Mouse (Mus musculus) thymus, adult 2 months (tissue): Measurements from ENCODE around the gene Adgre5. TPM values are rescaled to one million over a fixed set of nuclear protein-coding genes. Genes with fewer than 3 reads are reported as not detected.

Experiments used
- DNase-seq: peaks from one replicate; pipeline ENCODE4 v3.0.0; 2021
- H3K27ac ChIP-seq: fragments of 200-500 bp; 2 replicates; pipeline ENCODE4 v1.5.1; 2012; ENCODE audit warnings: low read length, control low read depth; ENCODE audit not compliant: control insufficient read depth, insufficient read depth
- H3K27me3 ChIP-seq: fragments of 200-500 bp; 2 replicates; pipeline ENCODE4 v1.6.1; 2012; ENCODE audit warnings: mild to moderate bottlenecking, low read length, moderate library complexity, mixed read lengths; ENCODE audit not compliant: control insufficient read depth, insufficient read depth
- H3K36me3 ChIP-seq: fragments of 200-500 bp; 2 replicates; pipeline ENCODE4 v1.6.1; 2012; ENCODE audit warnings: mild to moderate bottlenecking, low read length, moderate library complexity; ENCODE audit not compliant: control insufficient read depth, insufficient read depth
- H3K4me1 ChIP-seq: fragments of 200-500 bp; replicated peaks from 2 replicates; pipeline ENCODE4 v1.6.1; 2012; ENCODE audit warnings: low read length; ENCODE audit not compliant: control insufficient read depth, insufficient read depth
- H3K4me3 ChIP-seq: fragments of 200-500 bp; 2 replicates; pipeline ENCODE4 v1.5.1; 2012; ENCODE audit warnings: mild to moderate bottlenecking, low read length, control low read depth, moderate library complexity; ENCODE audit not compliant: control insufficient read depth, insufficient read depth
- CTCF ChIP-seq: fragments of 200-500 bp; IDR thresholded peaks from 2 replicates; pipeline ENCODE4 v1.5.1; 2012; ENCODE audit warnings: mild to moderate bottlenecking, control low read depth, low read length, moderate library complexity, borderline replicate concordance; ENCODE audit not compliant: control insufficient read depth, poor library complexity, insufficient read depth; ENCODE audit errors: extremely low read depth
- POLR2A ChIP-seq: fragments of 200-500 bp; IDR thresholded peaks from 2 replicates; pipeline ENCODE4 v1.6.1; 2012; ENCODE audit warnings: mild to moderate bottlenecking, low read length, control low read depth, moderate library complexity; ENCODE audit not compliant: control insufficient read depth, poor library complexity, insufficient read depth; ENCODE audit errors: extremely low read depth
- WGBS: fragments of 180-500 bp; shearing (Covaris S2); methylation state at CpG from one replicate; pipeline ENCODE4 v1.1.7; 2018; 5-methylcytosine and 5-hydroxymethylcytosine counted together
- polyA plus RNA-seq: library from polyadenylated mRNA; depleted of rRNA; stranded (reverse); fragments of >200 nt; gene quantifications from 2 replicates; pipeline ENCODE4 v1.2.3, GENCODE M21; 2012

Adgre5 gene
- polyA plus RNA-seq, 1 experiment, result 190 TPM

- Histone ChIP-seq H3K27me3 (no peaks in the 10 kb centered on the region), H3K4me3 (no peak overlapping the region), H3K27ac (no peak overlapping the region), H3K36me3 (no peaks in the 10 kb centered on the region), H3K4me1 (peaks cover 17% of the 10 kb centered on the region)
- no peak for DNase-seq
- TF ChIP-seq POLR2A (no peak), CTCF (no peak)
- WGBS, result 3% methylated on average over 4 of the region's 4 CpGs
These were observed 26.3 kb upstream of the Adgre5 start for GRCm38 (mm10) chr8:83767442-83767841.

GRCm38 (mm10) chr8:83765663-83766062, 24.5 kb upstream of the Adgre5 start:
- no peaks in the 10 kb centered on the region for H3K36me3 ChIP-seq

GRCm38 (mm10) chr8:83764717-83765116, 23.6 kb upstream of the Adgre5 start:
- Histone ChIP-seq H3K27me3 (no peaks in the 10 kb centered on the region), H3K4me3 (no peak overlapping the region), H3K36me3 (no peaks in the 10 kb centered on the region), H3K27ac (no peak overlapping the region), H3K4me1 (peaks cover 13% of the 10 kb centered on the region)
- no peak for DNase-seq
- 95% methylated on average over 2 of the region's 2 CpGs for WGBS
- TF ChIP-seq CTCF (no peak), POLR2A (no peak)

More at GRCm38 (mm10) chr8:83765663-83766062, 24.5 kb upstream of the Adgre5 start:
- peaks cover 13% of the 10 kb centered on the region for H3K4me1 ChIP-seq
- H3K4me3 ChIP-seq, result no peak overlapping the region
- TF ChIP-seq POLR2A (no peak), CTCF (no peak)
- H3K27me3 ChIP-seq, result no peaks in the 10 kb centered on the region
- DNase-seq, result no peak
- H3K27ac ChIP-seq, result no peak overlapping the region

GRCm38 (mm10) chr8:83764116-83764515, 23.0 kb upstream of the Adgre5 start:
- WGBS, result 98% methylated on average over 8 of the region's 8 CpGs
- Histone ChIP-seq H3K27ac (no peak overlapping the region), H3K4me3 (no peak overlapping the region), H3K27me3 (no peaks in the 10 kb centered on the region), H3K36me3 (no peaks in the 10 kb centered on the region), H3K4me1 (peaks cover 13% of the 10 kb centered on the region)
- DNase-seq, result no peak
- no peak for TF ChIP-seq CTCF
- no peak for TF ChIP-seq POLR2A

- H3K27ac ChIP-seq, result no peak overlapping the region
- TF ChIP-seq POLR2A (no peak), CTCF (no peak)
- peaks cover 6% of the 10 kb centered on the region; the same call in 1 of the 2 replicates for H3K4me1 ChIP-seq
- no peaks in the 10 kb centered on the region for H3K27me3 ChIP-seq
- H3K36me3 ChIP-seq, result no peaks in the 10 kb centered on the region
- no peak overlapping the region for H3K4me3 ChIP-seq
- 98% methylated on average over 2 of the region's 2 CpGs for WGBS
- DNase-seq, result no peak
These were observed 18.2 kb upstream of the Adgre5 start for GRCm38 (mm10) chr8:83759231-83759759.

GRCm38 (mm10) chr8:83758298-83758697, 17.2 kb upstream of the Adgre5 start:
- H3K36me3 ChIP-seq, result no peaks in the 10 kb centered on the region
- H3K4me1 ChIP-seq, result peaks cover 6% of the 10 kb centered on the region; the same call in 1 of the 2 replicates
- no peak for TF ChIP-seq CTCF
- WGBS, result 29% methylated on average over 5 of the region's 5 CpGs
- no peaks in the 10 kb centered on the region for H3K27me3 ChIP-seq
- peak; percentile 31 for DNase-seq
- H3K27ac ChIP-seq, result no peak overlapping the region
- no peak overlapping the region for H3K4me3 ChIP-seq

- H3K4me1 ChIP-seq, result peaks cover 9% of the 10 kb centered on the region; the same call in 1 of the 2 replicates
- no peak overlapping the region for H3K4me3 ChIP-seq
- DNase-seq, result no peak
- no peaks in the 10 kb centered on the region for H3K27me3 ChIP-seq
- WGBS, result 80% methylated on average over 6 of the region's 6 CpGs
- H3K36me3 ChIP-seq, result no peaks in the 10 kb centered on the region
- H3K27ac ChIP-seq, result no peak overlapping the region
- no peak for TF ChIP-seq CTCF
- no peak for TF ChIP-seq POLR2A
These were observed 16.0 kb upstream of the Adgre5 start for GRCm38 (mm10) chr8:83757084-83757607.
